Mouse (Mus musculus): Measurements from ENCODE around the gene Gal3st4.
A peak's percentile ranks its signal among the peaks of the same experiment; 100 is the strongest.

Gene Gal3st4

DNA sequence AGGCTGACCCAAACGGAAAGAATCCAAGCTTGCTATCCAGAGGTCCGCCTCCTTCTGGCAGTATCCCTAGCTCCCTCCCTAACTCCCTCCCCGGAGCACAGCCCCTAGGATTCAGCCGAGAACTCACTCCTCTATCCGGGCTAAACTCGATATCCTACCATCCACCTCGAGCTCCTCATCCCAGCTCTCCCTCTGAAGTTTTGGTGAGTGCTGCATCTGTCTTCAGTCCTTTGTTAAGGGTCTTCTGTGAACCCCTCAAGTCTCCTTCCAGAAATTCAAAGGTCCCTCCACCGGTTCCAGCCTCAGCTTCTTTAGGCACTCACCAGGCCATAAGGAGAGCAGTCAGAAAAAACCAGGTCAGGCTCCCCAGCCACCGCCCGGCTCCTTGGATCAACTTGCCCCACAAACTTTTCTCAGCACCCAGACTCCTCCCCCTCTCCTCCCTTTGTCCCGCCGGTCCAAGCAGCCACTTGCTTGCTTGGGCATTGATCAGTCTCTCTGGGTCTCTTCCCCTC is at the start of gene Gal3st4:
Gal3st4 (minus strand) TSS at position 432 of the 515 bp plus-strand sequence.
- DNase-seq, result no peak

DNA sequence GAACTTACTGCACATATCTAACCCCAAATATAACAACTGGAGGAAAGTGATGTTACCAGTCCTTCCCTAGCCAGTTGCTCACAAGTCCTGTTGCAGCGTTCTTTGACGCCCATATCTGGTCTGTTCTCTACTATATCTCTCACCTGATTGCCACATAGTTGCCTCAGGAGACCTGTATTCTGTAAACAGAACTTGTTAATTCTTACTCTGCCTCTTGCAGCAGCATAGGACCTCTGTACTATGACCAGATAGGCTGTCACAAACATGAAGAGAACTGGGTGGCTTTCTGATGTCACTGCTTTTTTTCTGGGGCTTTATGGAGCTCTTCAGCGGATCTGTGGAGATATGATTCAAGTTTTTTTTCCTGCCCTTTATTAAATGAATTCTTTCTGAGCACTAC is 40.2 kb upstream of the Gal3st4 start:
- no peak for DNase-seq

DNA sequence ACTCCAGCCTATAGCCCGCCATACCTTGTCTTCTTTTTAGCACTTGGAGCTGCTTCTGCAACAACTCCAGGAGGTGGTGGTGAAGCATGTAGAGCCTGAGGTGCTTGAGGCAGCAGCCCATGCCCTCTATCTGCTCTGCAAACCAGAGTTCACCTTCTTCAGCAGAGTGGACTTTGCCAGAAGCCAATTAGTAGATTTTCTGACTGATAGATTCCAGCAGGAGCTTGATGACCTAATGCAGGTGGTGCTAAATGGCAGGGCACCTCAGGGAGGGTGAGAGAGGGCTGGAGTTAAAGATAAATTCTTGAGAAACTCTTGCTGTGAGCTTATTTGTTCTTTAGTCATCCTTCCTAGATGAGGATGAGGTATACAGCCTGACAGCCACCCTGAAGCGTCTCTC is 27.0 kb upstream of the Gal3st4 start:
- DNase-seq, result no peak

DNA sequence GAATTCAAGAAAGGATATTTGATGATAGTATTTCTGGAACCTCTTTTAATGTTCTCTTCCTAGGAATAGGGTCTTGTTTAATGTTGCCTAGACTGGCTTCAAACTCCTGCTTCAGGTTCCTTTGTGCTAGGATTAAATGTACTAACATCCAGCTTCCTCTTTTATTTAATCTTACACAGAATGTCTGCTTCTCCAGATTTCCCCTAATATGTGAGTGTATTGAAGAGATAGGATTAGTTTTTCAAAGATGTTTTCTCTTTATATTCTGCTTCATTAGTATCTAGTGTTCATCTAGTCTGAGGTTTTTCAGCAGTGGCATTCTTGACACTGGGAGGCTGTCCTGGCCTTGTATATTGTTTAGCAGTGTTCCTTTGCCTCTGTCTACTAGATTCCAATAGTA is 21.5 kb upstream of the Gal3st4 start:
- DNase-seq, result no peak

DNA sequence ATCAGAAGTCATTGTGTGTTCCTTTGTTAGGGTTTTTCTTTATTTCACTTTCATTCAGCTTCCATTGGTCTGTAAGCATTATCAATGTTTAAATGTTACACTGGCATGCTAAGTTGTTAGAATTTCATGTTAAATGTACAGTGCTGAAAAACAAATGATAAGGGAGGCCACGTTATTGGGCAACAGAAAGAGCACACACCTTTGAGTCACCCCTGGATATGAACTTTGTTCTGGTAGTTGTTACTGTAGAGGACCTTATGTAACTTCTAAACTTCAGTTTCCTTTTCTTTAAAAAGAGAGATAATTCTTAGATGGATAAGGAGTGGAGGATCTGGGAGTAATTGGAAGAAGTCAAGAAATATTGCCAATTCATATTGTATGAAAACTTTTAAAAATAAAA is 19.0 kb upstream of the Gal3st4 start:
- DNase-seq, result no peak

DNA sequence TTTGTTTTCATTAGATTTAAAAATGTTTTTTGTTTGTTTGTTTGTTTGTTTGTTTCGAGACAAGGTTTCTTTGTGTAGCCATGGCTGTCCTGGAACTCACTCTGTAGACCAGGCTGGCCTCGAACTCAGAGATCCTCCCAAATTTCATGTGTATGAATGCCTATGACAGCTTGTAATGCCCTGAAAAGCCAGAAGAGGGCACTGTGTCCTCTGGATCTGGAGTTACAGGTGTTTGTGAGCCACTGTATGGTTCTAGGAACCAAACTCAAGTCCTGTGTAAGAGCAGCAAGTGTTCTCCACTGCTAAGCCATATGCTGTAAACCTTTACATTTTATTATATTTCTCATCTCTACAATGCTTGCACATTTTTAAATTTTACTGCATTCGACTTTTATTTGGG is 15.2 kb upstream of the Gal3st4 start:
- DNase-seq, result no peak

DNA sequence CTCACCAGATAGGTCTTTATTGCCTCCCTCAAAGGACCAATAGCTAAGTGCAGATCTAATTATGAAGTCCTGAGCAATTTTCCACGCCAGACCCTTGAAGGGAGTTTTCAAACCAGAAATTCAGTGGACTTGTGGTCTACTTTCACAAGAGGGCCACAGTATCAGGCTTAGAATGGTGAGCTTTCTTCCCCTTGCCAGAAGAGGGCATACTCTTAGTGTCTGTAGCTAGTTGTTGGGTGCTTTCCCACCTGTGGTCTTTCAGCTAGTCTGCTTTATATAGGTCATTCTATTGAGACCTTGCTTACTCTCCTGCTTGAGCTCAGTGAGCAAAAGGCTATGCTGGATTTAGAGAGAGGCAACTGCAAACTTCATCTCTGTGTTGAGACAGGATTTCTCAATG is 10.9 kb upstream of the Gal3st4 start:
- no peak for DNase-seq

DNA sequence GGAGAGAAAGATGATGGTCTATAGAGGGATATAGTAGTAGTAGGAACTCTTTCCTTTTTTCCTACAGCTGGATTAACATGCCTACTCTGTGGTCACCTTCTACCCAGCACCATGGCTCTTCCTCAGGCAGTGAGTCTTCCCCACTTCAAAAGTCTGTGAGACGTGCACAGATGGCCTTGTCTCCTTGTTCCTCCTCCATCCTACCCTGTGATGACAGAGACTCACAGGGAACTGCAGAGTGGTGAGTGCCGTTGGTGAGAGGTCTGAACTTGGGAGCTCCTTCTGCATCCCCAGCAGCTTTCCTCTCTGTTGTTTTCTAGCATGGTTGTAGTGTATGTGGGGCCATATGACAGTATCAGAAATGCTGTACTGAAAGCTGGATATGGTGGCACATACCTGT is 9.2 kb upstream of the Gal3st4 start:
- DNase-seq, result no peak

DNA sequence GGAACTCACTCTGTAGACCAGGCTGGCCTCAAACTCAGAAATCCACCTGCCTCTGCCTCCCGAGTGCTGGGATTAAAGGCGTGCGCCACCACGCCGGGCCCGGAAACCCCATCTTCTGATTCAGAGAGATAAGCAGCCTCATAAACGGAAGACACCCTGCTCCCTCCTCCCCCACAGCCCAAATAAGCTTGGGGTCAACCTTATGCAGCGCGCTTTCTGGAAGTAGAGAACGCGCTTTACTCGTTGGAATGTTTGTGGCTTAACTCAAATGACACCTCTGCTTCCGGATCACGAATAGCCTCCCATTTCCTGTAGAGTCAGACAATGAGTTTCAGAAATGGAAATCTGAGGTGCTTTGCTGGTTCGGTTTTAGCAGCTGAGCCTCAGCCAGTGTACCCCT is 8.2 kb upstream of the Gal3st4 start:
- DNase-seq, result no peak

DNA sequence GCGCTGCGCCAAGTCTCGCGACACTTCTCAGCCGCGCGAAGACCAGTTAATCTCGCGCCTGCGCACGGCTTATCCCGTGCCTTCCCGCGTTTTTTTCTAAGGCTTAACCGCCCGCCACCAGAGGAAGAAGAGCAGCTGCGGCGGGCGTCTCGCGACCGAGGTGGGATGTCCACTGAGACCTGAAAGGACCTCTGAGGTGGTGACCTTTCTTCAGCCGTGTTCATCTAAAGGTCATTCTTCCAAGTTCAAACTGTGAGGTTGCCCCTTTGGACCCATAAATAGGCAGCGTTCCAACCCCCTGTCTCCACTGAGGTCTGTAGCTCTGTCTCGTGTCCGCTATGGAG is 7.8 kb upstream of the Gal3st4 start:
- DNase-seq, result no peak

DNA sequence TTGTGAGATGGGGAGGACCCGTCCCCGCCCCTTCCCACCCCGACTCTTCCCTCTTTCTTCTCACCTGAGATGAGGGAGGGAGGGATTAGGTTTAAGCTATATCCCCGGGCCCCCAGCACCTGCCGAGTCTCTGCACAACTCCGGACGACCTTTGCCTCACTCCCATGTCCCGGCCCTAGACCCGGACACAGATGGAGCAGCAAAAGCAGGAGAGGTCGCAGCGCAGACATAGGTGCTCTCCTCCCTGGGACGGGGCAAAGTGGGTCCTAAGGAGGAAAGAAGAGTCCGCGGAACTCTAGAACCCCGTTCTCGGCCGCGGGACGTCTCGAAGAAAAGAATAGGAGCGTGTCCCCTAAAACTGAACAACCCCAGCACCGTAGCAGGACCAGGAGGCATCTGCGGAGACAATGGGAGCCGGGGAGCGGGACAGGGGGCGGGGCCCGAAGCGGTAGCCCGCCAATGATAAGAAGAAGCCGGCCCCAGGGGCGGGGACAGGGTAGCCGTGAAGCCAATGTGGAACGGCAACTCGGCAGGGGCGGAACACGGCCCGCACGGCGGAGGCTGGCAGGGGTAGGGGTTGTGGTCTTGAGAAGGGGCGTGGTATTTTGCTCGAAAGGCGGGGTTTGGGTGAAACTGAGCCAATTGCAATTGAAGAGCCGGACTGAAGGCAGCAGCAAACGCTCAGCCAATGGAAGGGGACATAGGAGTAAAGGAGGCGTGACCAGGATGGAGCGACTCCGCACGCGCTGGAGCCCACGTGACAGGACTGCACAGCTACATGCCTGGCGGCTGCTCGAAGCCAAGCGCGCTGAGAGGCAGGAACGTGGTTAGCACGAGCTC is 7.2 kb upstream of the Gal3st4 start, which contains the start of the genes Gm43720, Gpc2 and Stag3:
Gm43720 (minus strand) TSS at position 374 of the 840 bp plus-strand sequence.
Gpc2 (minus strand) TSS at position 421 of the 840 bp plus-strand sequence.
Stag3 (plus strand) TSS at position 656 of the 840 bp plus-strand sequence.
- DNase-seq, result peak; percentile 83 to 90

DNA sequence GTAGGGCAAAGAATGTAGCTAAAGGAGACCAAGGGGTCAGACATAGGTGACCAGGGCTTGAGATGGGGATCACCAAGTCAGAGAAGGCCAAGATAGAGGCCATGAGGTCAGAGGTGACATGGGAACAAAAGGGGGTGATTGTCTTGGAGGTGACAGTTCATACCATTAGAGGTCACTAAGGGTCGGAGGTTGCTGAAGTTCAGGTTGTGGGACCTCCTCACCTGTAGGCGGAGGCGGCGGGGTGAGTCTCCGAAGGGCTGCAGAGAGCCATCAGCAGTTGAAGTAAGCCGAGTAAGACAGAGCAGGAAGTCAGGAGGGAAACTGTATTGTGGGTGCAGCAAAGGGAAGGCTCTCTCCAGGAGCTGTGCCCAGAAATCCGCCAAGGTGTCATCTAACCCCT is 5.4 kb upstream of the Gal3st4 start:
- DNase-seq, result no peak

DNA sequence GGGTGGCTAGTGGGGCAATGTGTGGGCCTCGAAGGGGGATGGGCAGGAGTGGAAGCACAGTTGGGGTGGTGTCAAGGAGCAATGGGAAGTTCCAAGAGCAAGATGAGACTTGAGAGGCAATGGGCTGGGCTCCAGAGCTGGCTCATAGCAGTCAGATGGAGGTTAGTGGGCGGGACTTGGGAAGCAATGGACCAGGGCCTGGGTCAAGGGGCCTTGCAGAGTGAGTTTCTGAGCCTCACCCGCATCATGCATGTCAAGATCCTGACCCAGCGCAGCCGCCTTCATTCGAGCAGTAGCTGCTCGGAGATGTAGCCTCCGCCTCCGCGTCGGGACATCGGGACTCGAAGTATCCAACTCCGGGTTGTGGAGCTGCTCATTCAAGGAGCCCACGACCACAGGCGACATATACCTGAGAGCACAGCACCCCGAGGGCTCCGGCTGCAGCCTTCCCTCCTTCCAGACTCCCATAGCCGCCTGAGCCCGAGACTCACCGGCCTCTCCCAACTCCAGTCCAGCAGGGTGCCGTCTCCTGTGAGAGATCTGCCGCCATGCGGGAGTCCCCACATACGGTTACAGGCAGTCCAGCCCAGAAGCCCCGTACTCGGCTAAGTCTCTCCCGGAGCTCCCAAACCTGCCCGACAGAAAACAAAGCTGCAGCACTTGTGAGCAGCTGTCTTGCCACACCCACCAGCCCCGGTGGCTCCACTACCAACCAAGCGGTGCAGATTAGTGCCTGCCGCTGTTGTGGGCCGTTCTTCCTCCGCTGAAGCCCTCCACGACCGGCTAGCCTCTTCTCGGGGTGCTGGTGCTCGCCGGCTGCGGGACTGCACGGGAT is 2.8 kb upstream of the Gal3st4 start:
- no peak for DNase-seq

DNA sequence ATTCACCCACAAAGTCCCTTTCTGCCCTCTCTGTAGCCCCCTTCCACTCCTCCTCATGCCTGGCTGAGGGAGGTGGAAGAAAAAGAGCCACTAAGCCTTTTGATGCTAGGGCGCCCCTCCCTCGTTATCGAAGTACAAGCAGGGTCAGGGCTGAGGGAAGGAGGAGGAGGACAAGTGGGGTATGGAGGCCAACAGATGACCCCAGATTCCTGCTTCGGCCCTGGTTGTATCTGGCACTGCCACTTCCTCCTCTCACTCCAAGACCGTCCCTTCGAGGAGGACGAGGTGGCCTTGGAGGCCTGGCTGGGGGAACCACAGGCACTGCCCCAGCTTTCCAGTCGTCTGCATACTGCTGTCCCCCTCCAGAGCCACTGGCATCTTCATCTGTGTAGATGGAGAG is 1.5 kb upstream of the Gal3st4 start:
- no peak for DNase-seq

DNA sequence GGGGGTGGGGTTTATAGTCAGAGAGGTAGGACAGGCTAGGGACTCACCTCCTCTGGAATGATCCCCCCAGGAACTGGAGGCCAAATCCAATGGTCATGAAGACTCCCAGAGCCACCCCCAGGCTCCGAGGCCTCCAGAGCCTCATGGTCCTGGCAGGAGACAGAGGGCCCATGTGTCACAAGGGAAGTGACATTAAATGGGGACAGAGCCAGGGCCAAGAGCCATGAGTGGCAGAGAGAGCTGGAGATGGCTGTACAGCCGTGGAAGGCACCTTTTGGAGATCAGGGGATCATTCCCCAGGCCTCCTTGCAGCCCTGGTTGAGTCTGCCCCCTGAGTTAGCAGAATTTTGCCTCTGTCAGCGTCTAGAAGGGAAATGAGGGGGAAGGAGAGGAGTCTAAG is 1.4 kb downstream of the Gal3st4 start:
- DNase-seq, result no peak

DNA sequence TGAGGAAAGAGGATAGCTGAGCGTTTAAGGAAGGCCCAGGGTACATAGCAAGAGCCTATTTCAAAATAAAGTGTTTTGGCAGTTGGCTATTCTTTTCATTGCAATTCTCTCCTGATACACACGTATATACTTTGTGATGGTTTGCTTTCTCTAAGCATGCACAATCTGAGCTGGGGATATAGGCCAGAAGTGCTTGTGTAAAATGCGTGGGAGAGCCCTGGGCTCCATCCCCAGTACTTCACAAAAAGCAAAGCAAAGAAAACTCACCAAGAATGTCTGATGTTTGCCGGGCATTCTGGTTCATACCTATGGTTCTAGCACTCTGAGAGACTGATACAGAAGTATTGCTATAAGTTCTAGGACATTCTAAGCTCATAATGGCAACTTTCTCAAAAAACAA is 3.7 kb downstream of the Gal3st4 start:
- DNase-seq, result no peak

DNA sequence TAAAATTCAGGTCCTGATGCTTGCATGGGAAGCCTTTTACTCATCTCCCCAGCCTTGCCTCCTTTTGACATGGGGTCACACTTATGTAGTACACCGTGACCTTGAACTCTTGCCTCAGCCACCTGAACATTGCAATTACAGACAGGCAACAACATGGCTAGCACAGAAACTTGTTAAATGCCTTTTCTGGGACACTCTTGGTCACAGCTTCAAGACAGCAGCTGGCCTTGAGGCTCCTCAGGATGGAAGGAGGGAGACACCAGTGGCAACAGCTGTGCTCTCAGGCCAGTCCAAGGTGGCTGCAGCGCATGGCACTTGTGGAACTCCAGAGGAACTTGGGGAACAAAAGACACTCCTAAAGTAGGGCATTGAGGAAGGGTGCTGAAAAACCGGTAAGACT is 5.5 kb downstream of the Gal3st4 start:
- DNase-seq, result no peak

DNA sequence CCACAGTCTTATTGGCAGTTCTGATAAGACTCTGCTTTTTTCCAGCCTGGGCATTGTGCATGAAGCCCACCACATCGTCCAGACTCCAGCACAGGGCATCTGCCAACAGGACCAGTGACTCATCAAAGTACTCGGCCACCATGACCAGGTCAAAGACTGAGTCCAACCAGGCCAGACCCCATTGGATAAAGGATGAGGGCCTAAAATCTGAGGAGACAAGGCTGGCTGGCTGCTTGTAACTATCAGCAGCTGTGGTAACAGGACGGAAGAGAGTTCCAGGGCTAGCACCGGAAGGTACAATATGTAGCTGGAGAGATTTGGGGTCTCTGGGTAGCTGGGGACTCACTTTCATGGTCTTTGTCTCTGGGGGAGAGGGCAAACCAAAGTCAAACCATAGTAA is 6.9 kb downstream of the Gal3st4 start:
- DNase-seq, result no peak

DNA sequence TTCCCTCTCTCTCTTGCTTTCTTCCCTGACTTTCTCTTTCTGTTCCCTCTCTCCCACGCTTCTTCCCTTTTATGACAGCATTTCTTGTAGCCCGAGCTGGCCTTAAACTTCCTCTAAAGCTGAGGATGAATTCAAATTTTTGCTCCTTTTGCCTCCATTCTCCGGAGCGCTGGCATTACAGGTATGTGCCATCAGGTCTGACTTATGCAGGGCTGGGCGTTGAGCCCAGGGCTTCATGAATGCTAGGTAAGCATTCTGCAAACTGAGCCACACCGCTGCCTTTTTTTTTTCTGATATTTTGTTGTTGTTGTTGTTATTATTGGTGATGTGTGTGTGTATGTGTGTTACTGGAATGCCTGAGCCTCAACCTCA is 8.4 kb downstream of the Gal3st4 start:
- DNase-seq, result no peak

DNA sequence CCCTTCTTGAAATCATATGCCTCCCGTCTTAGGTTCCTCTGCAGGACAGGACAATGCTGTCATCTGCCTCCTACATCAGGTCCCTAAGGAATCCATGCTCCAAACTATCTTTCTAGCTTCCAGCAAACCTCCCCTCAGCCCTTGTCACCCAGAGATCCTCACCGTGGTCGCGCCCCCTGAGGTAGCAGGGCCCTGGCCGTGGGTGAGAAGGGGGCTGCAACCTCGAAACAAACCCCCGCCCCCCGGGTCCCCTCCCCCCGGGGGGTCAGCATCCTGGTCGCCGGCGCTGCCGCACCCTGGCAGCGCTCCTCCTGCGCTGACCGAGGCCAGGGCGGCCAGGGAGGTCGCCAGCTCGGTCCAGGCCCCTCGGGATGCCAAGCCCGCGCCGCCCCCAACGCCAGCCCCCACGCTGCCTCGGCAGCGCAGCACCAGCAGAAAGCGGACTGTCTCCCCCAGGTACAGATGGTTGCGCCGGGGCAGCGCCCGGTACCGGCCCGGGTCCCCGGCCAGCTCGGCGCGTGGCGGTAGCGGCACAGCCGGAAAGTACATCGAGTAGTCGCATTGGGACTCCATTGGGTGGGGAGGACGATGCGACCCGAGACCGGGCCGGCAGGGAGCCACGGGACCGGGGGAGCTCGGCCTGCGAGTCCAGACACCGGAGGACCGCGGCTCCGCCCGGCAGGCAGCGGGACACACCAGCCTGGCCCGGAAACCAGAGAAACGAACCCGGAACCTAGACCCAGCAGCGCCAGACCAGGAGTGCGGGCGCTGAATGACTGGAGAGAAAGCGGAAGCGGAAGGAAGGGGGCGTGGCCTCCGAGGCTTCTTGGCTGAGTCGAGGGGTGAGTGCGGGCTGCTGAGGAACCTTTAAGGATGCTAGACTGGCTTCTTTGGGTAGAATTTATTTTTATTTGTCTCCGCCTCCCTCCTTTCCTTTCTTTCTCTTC is 9.1 kb downstream of the Gal3st4 start, which contains the start of gene BC037034:
BC037034 (minus strand) TSS at position 774 of the 947 bp plus-strand sequence.
- DNase-seq, result peak; percentile 82 to 85

DNA sequence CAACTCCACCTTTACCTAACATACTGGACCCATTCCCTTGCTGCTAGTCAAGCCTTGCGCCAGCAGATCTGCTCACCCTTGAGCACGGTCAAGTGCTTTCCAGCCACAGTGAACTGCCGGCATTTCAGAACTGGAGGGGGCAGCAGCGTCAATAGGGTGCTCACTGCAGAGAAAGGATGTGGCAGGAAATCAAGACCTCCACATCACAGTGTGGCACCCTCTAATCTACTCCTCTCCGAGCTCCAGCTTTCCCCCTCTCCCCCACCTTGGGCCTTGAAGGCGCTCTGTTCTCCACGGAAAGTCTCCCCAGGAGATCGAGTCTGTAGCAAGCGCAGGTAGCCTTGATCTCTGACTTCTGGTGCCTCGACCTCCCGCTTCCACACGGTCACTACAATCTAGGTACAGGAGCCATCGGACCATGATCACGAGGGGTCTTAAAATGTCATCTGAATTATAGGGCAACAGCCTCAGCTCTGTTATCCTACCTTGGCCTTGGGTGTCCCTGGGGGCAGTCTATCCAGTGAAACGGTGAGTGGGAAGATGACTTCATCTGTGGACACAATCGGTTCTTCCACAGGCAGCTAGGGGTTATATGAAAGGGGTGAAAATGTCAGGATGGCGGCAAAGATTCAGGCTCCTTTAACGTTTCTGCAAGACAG is 9.9 kb downstream of the Gal3st4 start:
- DNase-seq, result peak in 1 of 2 experiments; percentile 14

DNA sequence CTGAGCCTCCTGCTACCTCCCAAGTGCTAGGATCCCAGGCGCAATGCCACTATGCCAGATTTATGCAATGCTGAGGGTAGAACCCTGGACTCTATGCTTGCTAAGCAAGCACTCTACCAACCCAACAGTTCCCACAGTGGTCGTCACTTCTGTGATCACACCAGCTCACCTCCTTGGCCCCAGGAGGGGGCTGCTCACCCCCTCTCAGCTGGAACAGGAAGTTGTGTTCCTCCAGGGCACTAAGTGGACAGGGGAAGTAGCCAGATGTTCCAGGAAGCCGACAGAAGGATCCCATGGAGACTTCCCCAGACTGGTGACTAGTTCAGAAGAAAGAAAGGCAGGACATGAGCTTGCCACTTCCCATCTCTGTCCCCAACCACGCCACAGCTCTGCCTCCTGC is 10.6 kb downstream of the Gal3st4 start:
- no peak for DNase-seq

Measured in thymus, adult 18-20 months (tissue).